8 mouse cellular contexts compared by ENCODE assay signal in the genomic region with DNA sequence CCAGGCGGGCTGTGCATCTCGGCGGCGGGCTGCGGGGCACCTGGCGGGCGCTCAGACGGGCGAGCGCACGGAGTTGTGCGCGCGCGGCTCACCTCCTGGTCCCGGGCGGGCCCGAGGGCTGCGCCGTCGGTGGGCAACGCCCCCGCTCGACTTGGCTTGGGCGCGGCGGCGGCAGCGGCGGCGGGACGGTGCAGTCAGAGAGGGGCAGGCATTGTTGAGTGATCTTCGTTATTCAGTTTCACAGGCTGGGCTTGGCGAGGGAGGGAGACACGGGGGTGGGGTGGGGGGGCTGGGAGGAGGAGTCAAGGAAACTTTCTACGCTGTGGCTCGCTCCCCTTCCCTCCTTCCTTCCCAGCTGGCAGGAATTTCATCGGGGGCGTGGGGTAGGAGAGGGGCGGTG. TPM values are rescaled to one million over a fixed set of nuclear protein-coding genes. Genes with fewer than 3 reads are reported as not detected.
DNase-seq lines count a peak whose midpoint lies in the region; ATAC-seq and TF ChIP-seq lines count a peak whose summit lies in the region.

Gene Lgr6 (minus strand): TSS at position 153 of the 400 bp plus-strand sequence.

- no peak within 1 kb of the TSS for H3K27ac ChIP-seq in left cerebral cortex, adult 2 months
- no peak within 1 kb of the TSS for H3K27ac ChIP-seq in embryonic facial prominence, embryonic 14.5 days (replicated peaks; ENCODE audit: low read depth, low read length)
- no peak within 1 kb of the TSS for H3K27ac ChIP-seq in hindbrain, embryonic 15.5 days (replicated peaks)
- H3K27ac ChIP-seq in midbrain, embryonic 12.5 days (replicated peaks) = no peak within 1 kb of the TSS

- H3K9me3 ChIP-seq in embryonic facial prominence, embryonic 14.5 days (ENCODE audit: control insufficient read depth, low read length) = no peaks in the 10 kb centered on the region
- no peaks in the 10 kb centered on the region for H3K9me3 ChIP-seq in hindbrain, embryonic 15.5 days
- H3K9me3 ChIP-seq in midbrain, embryonic 12.5 days = no peaks in the 10 kb centered on the region

- under 1% methylated on average over 16 of the region's 40 CpGs for WGBS in embryonic facial prominence, embryonic 14.5 days
- under 1% methylated on average over 37 of the region's 40 CpGs for WGBS in hindbrain, embryonic 15.5 days
- 1% methylated on average over 38 of the region's 40 CpGs for WGBS in midbrain, embryonic 12.5 days

- H3K4me1 ChIP-seq in embryonic facial prominence, embryonic 14.5 days (ENCODE audit: control insufficient read depth, insufficient read depth, low read length) = peaks cover 18% of the 10 kb centered on the region; the same call in 1 of the 2 replicates
- H3K4me1 ChIP-seq in hindbrain, embryonic 15.5 days (replicated peaks) = peaks cover 12% of the 10 kb centered on the region
- H3K4me1 ChIP-seq in midbrain, embryonic 12.5 days = peaks cover 17% of the 10 kb centered on the region

- intact Hi-C loops in left cerebral cortex, adult 2 months (cut with DNase I) = loop anchor here (5.0 kb wide), 1 partner anchor 133 kb away; no protein-coding TSS in a partner anchor
- intact Hi-C loops in left cerebral cortex, postnatal 10 days (cut with DNase I) = no loop called here

- no peaks in the 10 kb centered on the region for H3K36me3 ChIP-seq in embryonic facial prominence, embryonic 14.5 days (ENCODE audit: control insufficient read depth, insufficient read depth, low read length)
- no peaks in the 10 kb centered on the region for H3K36me3 ChIP-seq in hindbrain, embryonic 15.5 days
- no peaks in the 10 kb centered on the region for H3K36me3 ChIP-seq in midbrain, embryonic 12.5 days

- TF ChIP-seq CTCF in left cerebral cortex, adult 2 months (IDR thresholded peaks at IDR 0.05) = no peak

- H3K4me3 ChIP-seq in left cerebral cortex, adult 2 months = peak within 1 kb of the TSS; percentile 13; the same call in 1 of the 2 replicates
- H3K4me3 ChIP-seq in embryonic facial prominence, embryonic 14.5 days (ENCODE audit: low read depth, low read length) = peak within 1 kb of the TSS; percentile 52
- H3K4me3 ChIP-seq in hindbrain, embryonic 15.5 days = peak within 1 kb of the TSS; percentile 40
- H3K4me3 ChIP-seq in midbrain, embryonic 12.5 days = peak within 1 kb of the TSS; percentile 43

- DNase-seq in left cerebral cortex, adult 2 months (ENCODE audit: extremely low spot score in 1 of 2, low spot score in 2 of 2) = no peak
- no peak for DNase-seq in left cerebral cortex, postnatal 10 days (ENCODE audit: extremely low spot score in 1 of 2, low spot score in 2 of 2)
- DNase-seq in embryonic facial prominence, embryonic 14.5 days (ENCODE audit: low spot score) = peak; percentile 62
- no peak for DNase-seq in layer of hippocampus, postnatal 10 days (ENCODE audit: low spot score in 2 of 2)
- DNase-seq in right cerebral cortex, adult 18-20 months = no peak
- no peak for DNase-seq in adrenal gland, postnatal 4 days (ENCODE audit: low spot score in 2 of 2)

- peak; percentile 49 for ATAC-seq in embryonic facial prominence, embryonic 14.5 days (ENCODE audit: low read depth)
- ATAC-seq in hindbrain, embryonic 15.5 days (ENCODE audit: low FRiP score, low read depth) = no peak
- ATAC-seq in midbrain, embryonic 12.5 days (ENCODE audit: low FRiP score, low read depth) = 0 out of 2 replicates have a peak, but pooled peaks have one; percentile 16

- peak within 1 kb of the TSS; percentile 75 for H3K4me2 ChIP-seq in embryonic facial prominence, embryonic 14.5 days (ENCODE audit: low read depth, low read length)
- H3K4me2 ChIP-seq in hindbrain, embryonic 15.5 days = peak within 1 kb of the TSS; percentile 73
- H3K4me2 ChIP-seq in midbrain, embryonic 12.5 days (replicated peaks) = peak within 1 kb of the TSS; percentile 69

- H3K9ac ChIP-seq in embryonic facial prominence, embryonic 14.5 days (ENCODE audit: low read depth, low read length) = peak within 1 kb of the TSS; percentile 60
- H3K9ac ChIP-seq in hindbrain, embryonic 15.5 days = 0 out of 2 replicates have a peak within 1 kb of the TSS, but pooled peaks have one; percentile 9
- peak within 1 kb of the TSS; percentile 44; the same call in 1 of the 2 replicates for H3K9ac ChIP-seq in midbrain, embryonic 12.5 days (replicated peaks)

- peaks cover 32% of the 10 kb centered on the region for H3K27me3 ChIP-seq in embryonic facial prominence, embryonic 14.5 days (replicated peaks; ENCODE audit: control insufficient read depth, insufficient read depth, low read length)
- H3K27me3 ChIP-seq in hindbrain, embryonic 15.5 days = peaks cover 61% of the 10 kb centered on the region
- H3K27me3 ChIP-seq in midbrain, embryonic 12.5 days = peaks cover 76% of the 10 kb centered on the region

RNA-seq across cellular contexts. Expression of gene Lgr6, which starts in this region (rescaled TPM):
- 1 to 10 TPM; 1.6 to 1.9 TPM for total RNA-seq in left cerebral cortex, adult 2 months (2021)
- total RNA-seq in left cerebral cortex, postnatal 10 days (2021) = 1 to 10 TPM; 2.6 to 3.1 TPM
- 7.0 and 7.5 TPM in 2 replicates for polyA plus RNA-seq in embryonic facial prominence, embryonic 14.5 days (2014; fragmentation: Nextera tagmentation; extraction: Ambion mirVana)
- 1.2 and 1.4 TPM in 2 replicates for polyA plus RNA-seq in hindbrain, embryonic 15.5 days (2015; fragmentation: Nextera tagmentation; extraction: Ambion mirVana)
- 0.27 and 0.66 TPM in 2 replicates for polyA plus RNA-seq in midbrain, embryonic 12.5 days (2016; fragmentation: Nextera tagmentation; extraction: Ambion mirVana)
- total RNA-seq in layer of hippocampus, postnatal 10 days (2021) = 1 to 10 TPM; 1.4 to 1.8 TPM
- total RNA-seq in adrenal gland, postnatal 4 days (2021) = 1 to 10 TPM; 3.7 to 5.0 TPM

Comparison
In these comparisons a context has a peak if more than half of its experiments do, and no peak if none do; other contexts are left out.
1. Peak in ATAC-seq, H3K4me3 ChIP-seq, H3K9ac ChIP-seq and H3K4me2 ChIP-seq in midbrain, embryonic 12.5 days; RNA of the gene not detected or under 1 TPM.
2. H3K9ac ChIP-seq: peak in every context shown above with its lines; median percentile 60 in embryonic facial prominence, embryonic 14.5 days; 44 in midbrain, embryonic 12.5 days; 9 in hindbrain, embryonic 15.5 days.